Mouse (Mus musculus) CD4-positive, CD25-positive, alpha-beta regulatory T cell, adult 2 months (primary cell): ENCODE measurements around the gene Rnd3.
A peak's percentile ranks its signal among the peaks of the same experiment; 100 is the strongest.

Source experiments
- DNase-seq: peaks from one replicate; pipeline ENCODE4 v3.0.0-alpha.2; 2012; ENCODE audit warnings: low read depth, low spot score

Gene Rnd3

GRCm38 (mm10) chr2:51128090-51128489, 20.8 kb downstream of the Rnd3 start:
- no peak for DNase-seq

DNA sequence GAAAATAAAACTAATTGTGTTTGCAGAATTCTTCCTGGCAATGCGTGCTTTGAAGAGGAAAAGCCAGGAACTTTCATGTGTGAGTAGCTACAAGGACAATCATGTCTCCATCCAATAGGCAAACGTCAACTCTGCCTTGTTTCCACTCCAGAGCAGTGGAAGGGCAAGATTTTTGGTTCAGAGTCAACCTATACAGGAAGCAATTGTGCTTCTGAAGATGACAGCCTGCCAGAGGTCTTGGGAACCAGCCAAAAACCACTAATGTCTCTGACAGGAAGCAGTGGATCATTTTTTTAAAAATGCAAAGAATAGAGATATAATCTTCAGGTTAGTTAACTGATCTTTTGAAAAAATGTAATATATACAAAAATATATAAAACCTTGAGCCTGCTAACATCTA, 38.6 kb downstream of the Rnd3 start:
- DNase-seq = peak; percentile 2

DNA sequence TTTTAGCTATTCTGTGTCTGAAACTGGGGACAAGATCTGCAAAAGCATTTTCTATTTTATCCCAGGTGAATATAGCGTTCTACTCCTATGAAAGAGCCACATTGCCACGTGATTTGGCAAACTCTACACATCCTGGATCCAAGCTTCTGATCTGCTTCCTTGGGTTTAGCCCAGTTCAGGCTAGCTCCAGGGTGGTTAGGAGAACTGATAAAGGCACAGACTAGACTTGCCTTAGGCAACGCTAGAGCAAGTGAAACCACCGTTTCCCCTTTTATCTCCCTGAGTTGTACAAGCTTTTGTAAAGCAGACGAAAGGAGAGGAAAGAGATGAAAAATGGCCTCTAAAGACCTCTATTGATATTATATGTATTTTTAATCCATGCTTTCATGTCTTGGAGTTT, 40.3 kb downstream of the Rnd3 start:
- DNase-seq = no peak

DNA sequence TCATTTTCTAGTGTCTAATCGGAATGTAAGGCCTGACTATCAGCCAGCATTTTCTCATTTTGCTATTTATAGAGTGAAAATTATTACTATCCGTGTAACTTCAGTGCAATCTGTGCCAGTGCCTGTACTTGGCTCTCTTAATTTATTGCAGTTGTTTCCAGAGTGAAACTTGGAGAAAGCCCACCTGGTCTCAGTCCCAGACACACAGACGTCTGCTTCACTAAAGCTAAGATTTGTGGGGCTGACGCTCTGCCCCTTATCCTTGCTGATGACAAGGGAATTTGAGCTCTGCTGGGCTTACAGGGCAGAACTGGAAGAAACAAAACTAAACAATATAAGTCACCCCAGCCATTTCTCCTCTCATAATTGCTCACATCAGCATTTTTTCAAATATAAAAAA, 47.7 kb downstream of the Rnd3 start:
- no peak for DNase-seq

DNA sequence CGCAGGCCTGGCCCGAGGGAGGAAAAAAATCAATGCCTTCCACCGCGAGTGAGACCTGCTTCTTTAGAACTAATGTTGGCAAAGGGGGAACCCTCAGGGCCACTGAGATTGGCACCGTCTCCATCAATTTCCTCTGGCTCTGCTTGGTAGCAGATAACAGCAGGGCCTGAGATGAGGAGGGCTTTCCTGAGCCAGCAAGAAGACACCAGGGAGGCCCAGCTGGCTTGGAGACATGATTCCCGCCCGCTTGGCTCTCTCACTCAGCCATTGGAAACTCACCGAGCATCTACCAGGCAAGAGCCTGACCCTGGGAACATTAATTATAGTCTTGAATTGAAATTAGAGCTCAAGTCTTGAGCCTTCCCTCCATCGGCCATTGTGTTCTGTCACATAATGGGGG, 48.9 kb downstream of the Rnd3 start:
- no peak for DNase-seq

DNA sequence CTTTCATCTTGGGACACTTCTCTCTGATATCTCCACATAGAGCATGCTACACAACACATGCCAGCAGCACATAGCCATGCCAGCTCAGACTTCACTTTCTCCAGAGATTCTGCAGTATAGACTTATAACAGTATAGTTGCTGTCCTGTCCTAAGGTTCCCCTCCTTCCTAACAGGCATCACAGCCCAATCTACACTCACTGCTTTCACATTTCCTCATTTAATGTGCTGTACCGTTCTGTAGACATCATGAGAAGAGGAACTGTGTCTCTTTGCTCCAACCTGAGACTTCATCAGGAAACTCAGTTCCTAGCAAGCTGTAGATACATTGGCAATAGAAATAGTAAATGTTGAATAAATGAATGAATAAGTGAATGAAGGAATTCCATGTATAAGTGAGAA, 49.7 kb downstream of the Rnd3 start:
- no peak for DNase-seq

DNA sequence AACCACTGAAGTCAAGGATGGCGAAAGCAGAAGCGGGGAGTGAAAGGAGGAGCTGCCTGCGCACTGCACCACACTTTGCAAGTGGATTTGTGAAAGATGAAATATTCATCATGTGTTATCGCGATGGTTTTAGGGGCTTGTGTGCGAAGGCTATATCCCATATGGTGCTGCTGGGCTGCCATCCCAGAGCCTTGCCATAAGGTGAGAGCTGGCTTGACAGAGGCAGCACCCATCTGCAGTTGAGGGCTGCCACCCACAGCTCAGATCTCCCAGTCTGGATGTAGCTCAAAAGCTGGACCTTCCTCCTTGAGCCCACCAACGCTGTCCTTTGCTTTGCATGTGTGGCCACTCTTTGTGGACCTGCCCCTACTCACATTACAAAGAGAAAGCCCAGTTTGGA, 58.2 kb downstream of the Rnd3 start:
- DNase-seq = no peak

GRCm38 (mm10) chr2:51090049-51090448, 58.9 kb downstream of the Rnd3 start:
- no peak for DNase-seq

DNA sequence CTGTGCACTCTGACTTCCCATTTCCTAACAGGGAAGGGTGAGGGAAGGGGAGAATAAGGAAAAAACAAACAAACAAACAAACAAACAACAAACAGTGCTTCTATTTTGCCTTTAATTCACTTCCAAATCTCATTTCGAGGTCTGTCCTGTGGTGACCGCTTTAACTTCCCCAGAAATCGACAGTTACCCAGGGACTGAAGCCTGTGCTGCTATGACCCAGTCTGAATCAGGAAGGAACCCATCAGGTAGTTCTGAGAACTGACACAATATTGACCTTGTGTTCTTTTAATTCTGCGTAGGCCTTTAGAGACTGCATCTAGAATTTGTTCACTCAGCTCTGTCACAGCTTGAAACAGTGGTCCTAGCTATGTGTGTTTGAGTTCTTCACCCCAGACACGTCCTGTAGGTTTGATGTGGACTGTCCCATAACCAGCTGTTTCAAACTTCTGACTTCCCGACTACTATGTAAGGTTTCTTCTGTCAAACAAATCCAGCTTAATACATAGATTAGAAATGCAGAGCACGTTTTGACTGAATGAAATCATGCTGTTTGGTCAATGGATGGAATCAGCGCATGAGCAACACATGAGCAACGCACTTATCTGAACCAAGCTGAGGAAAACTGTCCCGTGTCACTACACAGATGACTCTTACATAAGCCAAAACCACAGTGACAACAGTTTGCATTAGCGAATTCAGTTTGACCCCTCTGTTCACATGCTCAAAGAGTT, 59.9 kb downstream of the Rnd3 start:
- DNase-seq = no peak

- DNase-seq = no peak
These were observed 60.8 kb downstream of the Rnd3 start for GRCm38 (mm10) chr2:51088123-51088453.

GRCm38 (mm10) chr2:51087307-51088122, 61.4 kb downstream of the Rnd3 start:
- no peak for DNase-seq

- no peak for DNase-seq
These were observed 63.8 kb downstream of the Rnd3 start for GRCm38 (mm10) chr2:51085155-51085554.

- DNase-seq = no peak
These were observed 66.1 kb downstream of the Rnd3 start for GRCm38 (mm10) chr2:51082714-51083351.
